Mouse (Mus musculus) bone marrow macrophage, adult 2 months (primary cell): ENCODE data around the gene Srarp.

Experiments used
- CTCF ChIP-seq: IDR thresholded peaks from 2 replicates; pipeline ENCODE4 v1.5.1; 2012; ENCODE audit warnings: low read depth, mild to moderate bottlenecking, low read length, moderate library complexity
- POLR2A ChIP-seq: IDR thresholded peaks from 2 replicates; pipeline ENCODE4 v1.6.1; 2012; ENCODE audit warnings: mild to moderate bottlenecking, low read depth, low read length, borderline replicate concordance

GRCm38 (mm10) chr4:141461576-141461975 is 25.7 kb upstream of the Srarp start:
- TF ChIP-seq CTCF = no peak
- TF ChIP-seq POLR2A = no peak
